Mouse (Mus musculus) adrenal gland, adult 18-20 months (tissue): ENCODE data around the gene Hmgn5. TPM values are rescaled to one million over a fixed set of nuclear protein-coding genes. Genes with fewer than 3 reads are reported as not detected.
A peak's percentile ranks its signal among the peaks of the same experiment; 100 is the strongest.

Experiments used
- DNase-seq, 2 experiments: peaks; one replicate each; pipeline ENCODE4 v3.0.0; 2021 to 2022; ENCODE audit warnings: low spot score in 2 of 2
- long read RNA-seq, 2 experiments: library from polyadenylated mRNA; stranded (forward); transcript quantifications; one replicate each; pipeline ENCODE4 v2.0.0; 2021
- total RNA-seq, 2 experiments: library from RNA; stranded (reverse); gene quantifications; 1 replicate in 1 of 2; 2 replicates in 1 of 2; pipeline ENCODE4 v1.2.3; 2021

Hmgn5 gene
- total RNA-seq: 10 to 100 TPM; 11.8 to 13.5 TPM
- long read RNA-seq, experiment 1, transcript Hmgn5-201 (6 exons, 1,934 nt): major isoform, 21 of 21 reads
- long read RNA-seq, experiment 1, partial matches to known transcripts: 0 of 21 reads
- long read RNA-seq, experiment 1, other reads (novel, unspliced or antisense): 0 of 21 reads
- long read RNA-seq, experiment 2, transcript Hmgn5-201 (6 exons, 1,934 nt): major isoform, 24 of 25 reads
- long read RNA-seq, experiment 2, partial matches to known transcripts: 1 of 25 reads
- long read RNA-seq, experiment 2, other reads (novel, unspliced or antisense): 0 of 25 reads

- DNase-seq: peak; percentile 80 to 85
Observed at GRCm38 (mm10) chrX:109013283-109013682, at the start of gene Hmgn5. Gene Hmgn5, minus strand, starts transcription at chrX:109013404.

- no peak for DNase-seq
Observed at GRCm38 (mm10) chrX:109047773-109048172, 34.6 kb upstream of the Hmgn5 start.

GRCm38 (mm10) chrX:109026224-109026623 is 13.0 kb upstream of the Hmgn5 start:
- no peak for DNase-seq

GRCm38 (mm10) chrX:109020858-109021257 is 7.7 kb upstream of the Hmgn5 start:
- DNase-seq: no peak

GRCm38 (mm10) chrX:109014166-109014565 is 962 bp upstream of the Hmgn5 start:
- DNase-seq: no peak

GRCm38 (mm10) chrX:109013686-109014085 is 482 bp upstream of the Hmgn5 start:
- DNase-seq: peak; percentile 13 to 28

GRCm38 (mm10) chrX:109012371-109013031 is 703 bp downstream of the Hmgn5 start:
- peak; percentile 18 to 26 for DNase-seq

GRCm38 (mm10) chrX:109011611-109012185 is 1.5 kb downstream of the Hmgn5 start:
- no peak for DNase-seq

- DNase-seq: no peak
Observed at GRCm38 (mm10) chrX:109001277-109001676, 11.9 kb downstream of the Hmgn5 start.

Other genes starting within 250 kb of the Hmgn5 start
- gene Brwd3, start 179.0 kb downstream of the Hmgn5 start, total RNA-seq: 1 to 10 TPM; 6.0 to 6.1 TPM
- gene Sh3bgrl, start 82.0 kb upstream of the Hmgn5 start, total RNA-seq: 100 to 1,000 TPM; 115 to 118 TPM
- 1 to 10 TPM in 1 of 2 experiments, under 1 TPM in 1; 0.83 to 1.4 TPM for gene Gm6377, start 183.4 kb upstream of the Hmgn5 start, total RNA-seq